Mouse (Mus musculus): ENCODE results near the gene Gdpd3. TPM values are rescaled to one million over a fixed set of nuclear protein-coding genes. Genes with fewer than 3 reads are reported as not detected.

Gene Gdpd3
- polyA plus RNA-seq, 1 experiment from 2014 or later: 13.9 TPM

DNA sequence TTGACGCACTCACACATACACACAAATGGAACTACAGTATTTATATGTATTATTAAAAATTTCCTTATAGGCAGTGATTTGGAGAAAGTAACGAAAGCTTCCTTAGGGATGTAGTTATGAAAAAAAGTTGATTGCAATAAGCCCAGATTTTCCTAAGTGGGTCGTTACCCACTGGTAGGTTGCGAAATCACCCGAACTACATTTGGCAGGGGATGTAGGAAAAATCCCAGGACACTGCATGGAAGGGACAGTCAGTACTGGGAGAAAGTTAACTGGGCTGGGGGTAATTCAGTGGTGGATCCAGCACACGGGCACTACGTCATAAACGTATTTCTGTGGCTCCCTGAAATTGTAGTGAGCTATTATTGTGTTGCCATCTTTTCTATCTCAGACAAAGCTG is 50.4 kb downstream of the Gdpd3 start:
- Histone ChIP-seq H3K4me3 (ENCODE audit: low read depth, low read length) (no peak overlapping the region), H3K27me3 (replicated peaks; ENCODE audit: control insufficient read depth, insufficient read depth, low read length) (no peaks in the 10 kb centered on the region), H3K9ac (ENCODE audit: low read depth, low read length) (no peak overlapping the region), H3K36me3 (ENCODE audit: control insufficient read depth, insufficient read depth) (no peaks in the 10 kb centered on the region), H3K9me3 (ENCODE audit: control insufficient read depth) (no peaks in the 10 kb centered on the region), H3K4me1 (replicated peaks; ENCODE audit: control insufficient read depth, insufficient read depth, low read length) (no peaks in the 10 kb centered on the region), H3K4me2 (replicated peaks; ENCODE audit: low read depth) (no peak overlapping the region), H3K27ac (ENCODE audit: low read depth, low read length) (no peak overlapping the region)
- 75% methylated on average over 8 of the region's 8 CpGs for WGBS
- no peak for TF ChIP-seq CTCF (IDR thresholded peaks at IDR 0.05; ENCODE audit: low read depth)
- no peak for ATAC-seq

DNA sequence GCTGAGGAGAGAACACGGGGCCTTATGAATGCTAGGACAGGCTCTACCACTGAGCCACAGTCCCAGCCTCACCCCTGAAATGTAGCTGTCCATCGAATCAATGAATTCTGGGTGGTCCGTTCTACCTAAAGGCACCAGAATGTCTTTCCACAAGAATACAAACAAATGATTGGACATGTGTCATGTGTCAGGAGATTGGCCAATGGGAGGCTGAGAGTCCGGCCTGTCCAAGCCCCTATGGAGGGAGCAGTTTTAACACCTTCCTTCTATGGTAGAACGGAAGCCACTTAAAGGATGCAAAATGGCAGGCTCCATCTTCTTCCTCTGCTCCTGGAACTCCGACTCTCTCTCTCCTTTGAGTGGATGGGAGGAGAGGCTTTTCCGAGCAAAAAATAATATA is 51.5 kb downstream of the Gdpd3 start:
- Histone ChIP-seq H3K9me3 (ENCODE audit: control insufficient read depth) (no peaks in the 10 kb centered on the region), H3K36me3 (ENCODE audit: control insufficient read depth, insufficient read depth) (no peaks in the 10 kb centered on the region), H3K4me3 (ENCODE audit: low read depth, low read length) (no peak overlapping the region), H3K27me3 (replicated peaks; ENCODE audit: control insufficient read depth, insufficient read depth, low read length) (peaks cover 6% of the 10 kb centered on the region), H3K9ac (ENCODE audit: low read depth, low read length) (no peak overlapping the region), H3K4me2 (replicated peaks; ENCODE audit: low read depth) (no peak overlapping the region), H3K4me1 (replicated peaks; ENCODE audit: control insufficient read depth, insufficient read depth, low read length) (no peaks in the 10 kb centered on the region), H3K27ac (ENCODE audit: low read depth, low read length) (no peak overlapping the region)
- WGBS: 87% methylated on average over 7 of the region's 7 CpGs
- ATAC-seq: no peak
- no peak for TF ChIP-seq CTCF (IDR thresholded peaks at IDR 0.05; ENCODE audit: low read depth)

DNA sequence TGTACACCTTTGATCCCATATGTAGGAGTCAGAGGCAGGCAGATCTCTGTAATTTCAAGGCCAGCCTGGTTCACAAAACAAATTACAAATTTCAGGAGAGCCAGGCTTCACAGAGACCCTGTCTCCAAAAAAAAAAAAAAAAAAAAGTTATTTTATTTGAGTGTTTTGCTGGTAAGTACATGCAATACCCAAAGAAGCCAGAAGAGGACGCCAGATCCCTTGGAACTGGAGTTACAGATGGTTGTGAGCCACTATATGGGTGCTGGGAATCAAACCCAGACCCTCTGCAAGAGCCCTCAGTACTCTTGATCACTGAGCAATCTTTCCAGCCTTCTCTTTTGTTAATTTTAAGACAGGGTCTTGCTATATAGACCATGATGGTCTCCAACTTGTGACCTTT is 52.7 kb downstream of the Gdpd3 start:
- no peak for ATAC-seq
- Histone ChIP-seq H3K27me3 (replicated peaks; ENCODE audit: control insufficient read depth, insufficient read depth, low read length) (peaks cover 16% of the 10 kb centered on the region), H3K4me1 (replicated peaks; ENCODE audit: control insufficient read depth, insufficient read depth, low read length) (no peaks in the 10 kb centered on the region), H3K9me3 (ENCODE audit: control insufficient read depth) (no peaks in the 10 kb centered on the region), H3K4me2 (replicated peaks; ENCODE audit: low read depth) (no peak overlapping the region), H3K9ac (ENCODE audit: low read depth, low read length) (no peak overlapping the region), H3K4me3 (ENCODE audit: low read depth, low read length) (no peak overlapping the region), H3K27ac (ENCODE audit: low read depth, low read length) (no peak overlapping the region), H3K36me3 (ENCODE audit: control insufficient read depth, insufficient read depth) (no peaks in the 10 kb centered on the region)
- 16% methylated on average over 1 of the region's 1 CpGs for WGBS
- TF ChIP-seq CTCF (IDR thresholded peaks at IDR 0.05; ENCODE audit: low read depth): peak; percentile 34

DNA sequence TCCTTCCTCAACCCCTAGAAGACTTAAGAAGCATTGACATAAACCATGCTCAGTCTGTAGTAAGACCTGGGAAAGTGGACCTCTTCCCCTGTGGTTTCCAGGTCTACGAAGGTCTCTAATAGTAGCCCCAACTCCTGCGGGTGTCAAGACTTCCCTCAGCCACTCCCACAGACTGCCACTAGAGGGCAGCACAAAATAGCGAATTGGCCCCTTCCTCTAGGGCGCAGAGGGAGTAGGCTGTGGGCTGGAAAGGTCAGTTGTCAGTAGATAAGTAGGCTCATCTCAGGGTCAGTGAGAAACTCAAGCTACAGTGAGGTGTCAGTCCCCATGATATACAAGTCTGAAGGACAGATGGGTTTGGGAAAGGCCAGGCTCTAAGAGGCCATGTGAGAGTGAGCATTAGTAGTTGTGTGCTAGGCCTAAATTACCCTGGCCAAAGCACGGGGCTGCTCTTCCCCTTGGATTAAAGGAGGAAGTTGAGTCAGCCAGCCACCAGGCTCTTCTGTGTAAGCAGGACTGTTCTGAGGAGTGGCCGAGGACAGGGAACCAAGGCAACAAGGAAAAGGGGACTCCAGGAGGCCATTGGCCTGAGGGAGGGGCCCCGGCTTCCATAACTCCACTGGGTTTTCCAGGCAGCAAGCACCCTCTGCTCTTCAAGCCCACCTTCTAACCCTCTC is 55.8 kb downstream of the Gdpd3 start:
- 27% methylated on average over 7 of the region's 7 CpGs for WGBS
- 0 out of 2 replicates have a peak, but pooled peaks have one; percentile 19 for ATAC-seq
- H3K27ac ChIP-seq (ENCODE audit: low read depth, low read length): no peak overlapping the region
- peak; percentile 94 for TF ChIP-seq CTCF (IDR thresholded peaks at IDR 0.05; ENCODE audit: low read depth)
- H3K9ac ChIP-seq (ENCODE audit: low read depth, low read length): no peak overlapping the region
- no peaks in the 10 kb centered on the region for H3K36me3 ChIP-seq (ENCODE audit: control insufficient read depth, insufficient read depth)
- no peak overlapping the region for H3K4me3 ChIP-seq (ENCODE audit: low read depth, low read length)
- no peaks in the 10 kb centered on the region for H3K9me3 ChIP-seq (ENCODE audit: control insufficient read depth)
- no peaks in the 10 kb centered on the region for H3K4me1 ChIP-seq (replicated peaks; ENCODE audit: control insufficient read depth, insufficient read depth, low read length)
- no peak overlapping the region for H3K4me2 ChIP-seq (replicated peaks; ENCODE audit: low read depth)
- peaks cover 35% of the 10 kb centered on the region for H3K27me3 ChIP-seq (replicated peaks; ENCODE audit: control insufficient read depth, insufficient read depth, low read length)

DNA sequence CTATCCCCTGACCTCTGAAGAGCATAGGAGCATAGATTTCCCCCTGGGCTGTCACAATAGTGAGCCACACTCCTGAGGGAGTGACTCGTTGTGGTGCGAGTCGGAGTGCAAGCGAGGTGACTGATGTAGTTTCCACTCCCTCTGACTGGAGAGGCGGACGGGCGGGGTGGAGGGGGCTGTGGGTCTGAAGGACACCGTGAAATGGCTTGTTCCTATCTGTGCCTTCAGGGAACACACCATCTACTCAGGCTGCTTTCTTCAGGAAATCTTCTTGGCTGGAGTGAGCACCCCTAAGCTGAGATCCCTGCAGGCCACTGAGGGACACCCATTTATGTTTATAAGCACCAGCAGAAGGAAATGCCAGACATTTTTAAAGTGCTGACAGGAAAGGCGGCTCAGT is 56.6 kb downstream of the Gdpd3 start:
- no peak for TF ChIP-seq CTCF (IDR thresholded peaks at IDR 0.05; ENCODE audit: low read depth)
- 30% methylated on average over 9 of the region's 9 CpGs for WGBS
- H3K27me3 ChIP-seq (replicated peaks; ENCODE audit: control insufficient read depth, insufficient read depth, low read length): peaks cover 35% of the 10 kb centered on the region
- no peak overlapping the region for H3K9ac ChIP-seq (ENCODE audit: low read depth, low read length)
- no peak overlapping the region for H3K4me3 ChIP-seq (ENCODE audit: low read depth, low read length)
- ATAC-seq: no peak
- no peaks in the 10 kb centered on the region for H3K4me1 ChIP-seq (replicated peaks; ENCODE audit: control insufficient read depth, insufficient read depth, low read length)
- no peaks in the 10 kb centered on the region for H3K36me3 ChIP-seq (ENCODE audit: control insufficient read depth, insufficient read depth)
- peak overlapping the region; percentile 51 for H3K4me2 ChIP-seq (replicated peaks; ENCODE audit: low read depth)
- H3K27ac ChIP-seq (ENCODE audit: low read depth, low read length): no peak overlapping the region
- H3K9me3 ChIP-seq (ENCODE audit: control insufficient read depth): no peaks in the 10 kb centered on the region

DNA sequence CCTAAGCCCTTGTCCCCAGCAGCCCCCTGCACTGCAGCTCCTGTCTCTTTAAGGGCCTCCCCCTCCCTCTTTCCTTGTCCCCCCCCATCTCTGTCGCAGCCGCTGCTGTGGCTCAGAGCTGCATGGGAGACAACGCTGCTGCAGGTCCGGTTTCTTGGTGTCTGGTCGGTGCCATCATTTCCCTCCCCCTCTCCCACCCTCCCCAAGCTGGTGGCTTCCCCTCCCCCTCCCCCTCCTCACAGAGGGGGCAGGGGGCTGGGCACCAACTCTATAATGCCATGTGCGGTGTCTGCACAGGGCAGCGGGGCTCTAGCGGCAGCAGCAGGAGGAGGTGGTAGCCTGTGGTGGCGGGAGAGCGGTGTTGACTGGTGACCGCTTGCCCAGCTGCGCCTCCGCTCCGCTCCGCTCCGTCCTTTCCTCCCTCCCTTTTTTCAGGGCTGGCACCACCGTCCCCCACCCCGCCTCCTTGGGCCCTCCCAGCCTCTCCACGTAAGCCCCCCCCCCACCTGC is 57.1 kb downstream of the Gdpd3 start:
- Histone ChIP-seq H3K27ac (ENCODE audit: low read depth, low read length) (no peak overlapping the region), H3K9me3 (ENCODE audit: control insufficient read depth) (no peaks in the 10 kb centered on the region), H3K36me3 (ENCODE audit: control insufficient read depth, insufficient read depth) (no peaks in the 10 kb centered on the region), H3K9ac (ENCODE audit: low read depth, low read length) (no peak overlapping the region), H3K4me1 (replicated peaks; ENCODE audit: control insufficient read depth, insufficient read depth, low read length) (no peaks in the 10 kb centered on the region), H3K27me3 (replicated peaks; ENCODE audit: control insufficient read depth, insufficient read depth, low read length) (peaks cover 35% of the 10 kb centered on the region), H3K4me3 (ENCODE audit: low read depth, low read length) (peak overlapping the region; percentile 9; the same call in 1 of the 2 replicates), H3K4me2 (replicated peaks; ENCODE audit: low read depth) (peak overlapping the region; percentile 51)
- peak; percentile 19; the same call in 1 of the 2 replicates for ATAC-seq
- WGBS: 4% methylated on average over 15 of the region's 19 CpGs
- TF ChIP-seq CTCF (IDR thresholded peaks at IDR 0.05; ENCODE audit: low read depth): no peak
